In genomic region chr2:173194796-173195195, GRCm38 (mm10) we compare ENCODE assay signal across 20 mouse cellular contexts. TPM values are rescaled to one million over a fixed set of nuclear protein-coding genes. Genes with fewer than 3 reads are reported as not detected.
"Had no signal": no experiment of that assay in that cellular context is flagged by ENCODE, and none has a peak within 500 bp of the region (broad histone marks: within the 10 kb centered on the region; RNA-seq: fewer than 3 reads in every experiment).

No protein-coding gene starts in this region.

- H3K4me1 ChIP-seq: limb, embryonic 12.5 days; limb, embryonic 15.5 days; midbrain, embryonic 12.5 days; midbrain, embryonic 15.5 days; neural tube, embryonic 13.5 days had no signal

- H3K36me3 ChIP-seq: limb, embryonic 12.5 days; limb, embryonic 15.5 days; midbrain, embryonic 12.5 days; midbrain, embryonic 15.5 days; neural tube, embryonic 13.5 days had no signal

- H3K4me2 ChIP-seq: limb, embryonic 12.5 days; limb, embryonic 15.5 days; liver, embryonic 11.5 days; lung, embryonic 14.5 days; midbrain, embryonic 12.5 days; midbrain, embryonic 15.5 days; neural tube, embryonic 13.5 days had no signal

- H3K9me3 ChIP-seq: limb, embryonic 15.5 days; midbrain, embryonic 12.5 days; neural tube, embryonic 13.5 days had no signal

- ATAC-seq: liver, postnatal 0 days; lung, postnatal 0 days; midbrain, embryonic 15.5 days had no signal

- DNase-seq: kidney, adult 9 months; kidney, postnatal 14 days; kidney, postnatal 4 days; left cerebral cortex, postnatal 4 days; liver, postnatal 0 days; lung, embryonic 14.5 days; thymus, postnatal 25 days had no signal

- H3K9ac ChIP-seq: limb, embryonic 12.5 days; limb, embryonic 15.5 days; liver, embryonic 14.5 days; liver, postnatal 0 days; lung, embryonic 14.5 days; midbrain, embryonic 12.5 days; midbrain, embryonic 15.5 days; neural tube, embryonic 13.5 days had no signal

- H3K27me3 ChIP-seq: limb, embryonic 12.5 days; limb, embryonic 15.5 days; midbrain, embryonic 12.5 days; midbrain, embryonic 15.5 days; neural tube, embryonic 13.5 days had no signal

- H3K27ac ChIP-seq: limb, embryonic 12.5 days; limb, embryonic 15.5 days; liver, embryonic 14.5 days; macrophage; midbrain, embryonic 12.5 days; midbrain, embryonic 15.5 days; neural tube, embryonic 13.5 days had no signal

- H3K4me3 ChIP-seq: limb, embryonic 12.5 days; limb, embryonic 15.5 days; midbrain, embryonic 12.5 days; midbrain, embryonic 15.5 days; neural tube, embryonic 13.5 days had no signal

RNA-seq across cellular contexts. Expression of gene Zbp1, which starts 23.9 kb away (rescaled TPM):
- total RNA-seq: layer of hippocampus, postnatal 14 days; left cerebral cortex, postnatal 14 days had no signal
- polyA plus RNA-seq: limb, embryonic 12.5 days; liver, embryonic 11.5 days had no signal

RNA-seq across cellular contexts. Expression of gene Pck1, which starts 41.9 kb away (rescaled TPM):
- total RNA-seq: layer of hippocampus, adult 18-20 months; layer of hippocampus, postnatal 14 days; left cerebral cortex, postnatal 14 days; left cerebral cortex, postnatal 4 days; megakaryocyte, adult 5-6 weeks had no signal
- polyA plus RNA-seq: lung, embryonic 14.5 days; macrophage; midbrain, embryonic 12.5 days; midbrain, embryonic 15.5 days; neural tube, embryonic 13.5 days had no signal
